Mouse (Mus musculus) B cell, adult 2 months (primary cell): ENCODE measurements around the gene Gmds.

Experiments used
- DNase-seq, 2 experiments: peaks; one replicate each; pipeline ENCODE4 v3.0.0; 2022

Gmds gene

GRCm38 (mm10) chr13:32145179-32145578 is 193.4 kb downstream of the Gmds start:
- no peak for DNase-seq

DNA sequence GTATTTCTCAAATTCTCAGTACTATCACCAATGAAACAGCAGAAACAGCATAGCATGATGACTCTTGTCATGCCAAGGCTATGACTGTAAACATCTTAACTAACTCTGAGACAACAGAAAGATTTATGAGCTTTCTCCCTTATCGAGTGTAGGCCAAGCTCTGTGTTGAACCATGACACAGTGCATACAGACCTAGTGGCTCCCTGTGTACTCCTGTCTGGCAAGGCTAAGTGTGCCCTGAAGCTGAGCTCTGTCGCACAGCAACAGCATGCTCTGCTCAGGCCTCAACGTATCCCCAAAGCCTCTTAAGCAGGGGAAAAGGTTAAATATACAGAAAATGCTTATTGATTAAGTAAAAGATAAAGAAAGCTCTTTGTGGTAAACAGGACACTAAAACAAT is 194.9 kb downstream of the Gmds start:
- DNase-seq, result no peak

GRCm38 (mm10) chr13:32134663-32135273 is 203.8 kb downstream of the Gmds start:
- no peak for DNase-seq

- DNase-seq, result no peak
These were observed 208.6 kb downstream of the Gmds start for GRCm38 (mm10) chr13:32129970-32130369.

DNA sequence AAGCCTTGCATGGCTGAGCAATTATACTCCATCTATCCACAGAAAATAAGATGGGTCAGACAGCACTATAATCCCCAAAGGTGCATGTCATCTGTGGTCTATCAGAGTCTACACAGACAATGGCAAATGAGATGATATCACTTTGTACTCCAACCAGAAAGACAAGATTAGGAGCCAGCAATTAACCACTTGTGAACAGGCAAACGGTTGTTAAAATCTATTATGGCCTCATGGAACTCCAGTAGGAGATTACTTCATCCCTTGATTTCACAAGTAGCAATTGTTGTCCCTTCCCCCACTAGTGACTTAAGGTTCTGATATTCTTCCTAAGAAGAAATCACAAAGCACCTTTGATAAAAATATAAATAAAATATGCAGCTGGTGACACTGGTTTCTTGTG is 220.2 kb downstream of the Gmds start:
- DNase-seq, result no peak

DNA sequence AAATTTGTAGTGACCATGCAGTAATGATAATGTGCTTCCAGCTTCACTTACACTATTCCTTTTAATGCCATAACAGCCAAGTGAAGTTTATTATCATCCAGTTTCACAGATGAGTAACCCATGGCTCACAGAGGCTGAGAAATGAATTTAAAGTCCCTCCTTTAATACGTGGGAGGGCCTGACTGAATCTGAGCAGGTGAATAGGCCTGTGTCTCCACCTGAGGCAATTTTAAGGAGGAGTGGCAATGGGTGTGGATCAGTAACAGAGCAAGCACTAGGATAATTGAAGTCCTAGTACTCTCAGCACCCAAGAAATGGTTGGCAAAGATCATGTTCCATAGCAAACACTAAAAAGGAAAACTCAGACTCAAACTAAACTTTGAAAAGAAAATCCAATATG is 223.1 kb downstream of the Gmds start:
- DNase-seq, result no peak

- no peak for DNase-seq
These were observed 224.7 kb downstream of the Gmds start for GRCm38 (mm10) chr13:32113875-32114274.

DNA sequence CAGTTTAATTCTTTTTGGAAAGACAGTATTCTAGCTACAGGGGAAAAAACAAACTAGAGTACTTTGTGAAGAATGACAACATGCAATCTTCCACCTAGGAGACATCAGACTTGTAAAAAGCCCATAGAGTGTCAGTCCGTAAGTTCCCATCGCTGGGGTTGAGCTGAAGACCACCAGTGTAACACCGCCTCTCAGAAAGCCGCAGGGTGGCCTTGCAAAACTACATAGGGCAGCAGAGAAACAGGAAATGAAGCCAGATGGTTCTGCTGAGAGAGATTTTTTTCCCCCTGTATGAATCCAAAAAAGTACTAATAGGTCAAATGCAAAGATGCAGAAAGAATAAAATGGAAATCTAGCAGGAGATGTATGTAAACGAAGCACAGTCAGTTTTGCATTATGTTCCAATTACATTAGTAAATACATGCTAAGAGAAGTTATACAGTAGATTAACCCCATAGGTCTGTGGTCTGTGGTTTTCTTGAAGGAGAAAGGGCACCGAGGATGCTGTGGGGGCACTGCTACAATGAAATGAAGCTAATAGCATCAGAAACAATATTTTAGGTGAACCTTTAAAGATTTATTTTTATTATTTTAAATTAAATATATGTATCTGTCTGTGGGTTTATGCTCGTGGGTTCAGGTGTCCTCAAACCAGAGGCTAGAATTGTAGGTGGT is 250.1 kb downstream of the Gmds start:
- no peak for DNase-seq

DNA sequence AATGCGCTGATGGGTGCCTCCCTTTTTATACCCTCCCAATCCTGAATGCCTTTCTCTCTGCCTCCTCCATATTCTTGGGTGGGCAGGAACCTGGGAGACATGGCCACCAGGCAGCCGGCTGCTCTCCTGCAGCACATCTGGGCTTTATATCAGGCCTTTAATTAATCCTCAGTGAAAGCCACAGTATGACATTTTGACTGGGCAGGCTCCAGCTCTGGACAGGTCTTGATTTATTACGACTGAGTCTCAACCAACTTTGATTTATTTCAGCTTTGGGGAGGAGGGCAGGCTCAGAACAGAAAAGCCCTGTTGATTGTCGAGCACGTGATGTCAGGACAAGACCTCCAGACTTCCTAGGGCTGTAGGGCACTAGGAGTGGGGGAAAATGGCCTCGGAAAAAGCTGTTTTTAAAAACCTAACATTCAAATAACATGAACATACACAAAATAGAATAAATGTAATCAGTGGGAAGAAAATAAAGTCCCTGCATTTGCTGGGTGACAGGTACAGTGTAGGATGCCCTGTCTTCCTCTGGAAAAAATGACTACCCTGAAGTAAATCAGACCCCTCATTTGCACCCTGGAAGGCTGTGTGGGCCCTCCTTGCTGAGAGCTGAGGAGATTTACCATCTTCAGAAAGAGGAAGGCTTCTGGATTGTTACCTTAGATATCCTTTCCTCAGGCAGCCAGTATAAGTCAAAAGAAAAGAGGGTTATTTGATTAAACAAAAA is 257.9 kb downstream of the Gmds start:
- no peak for DNase-seq

DNA sequence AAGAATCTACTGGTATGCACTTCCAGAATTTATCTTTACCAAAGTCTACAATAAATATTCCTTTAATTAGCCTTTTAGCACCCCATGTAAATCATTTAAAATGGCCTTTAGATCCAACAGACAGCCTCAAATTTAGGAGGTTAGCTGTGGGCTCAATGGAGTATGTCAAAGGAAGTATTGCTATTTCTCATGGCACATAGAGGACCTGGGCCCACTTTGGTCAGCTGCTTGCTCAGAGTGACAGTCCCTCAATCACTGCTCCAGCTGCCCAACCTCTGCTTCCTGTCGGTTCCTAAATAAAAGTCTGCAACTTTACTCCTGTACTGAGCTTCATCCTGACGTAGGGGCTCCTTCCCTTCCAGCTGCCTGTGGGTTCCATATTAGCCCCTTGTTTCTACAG is 264.9 kb downstream of the Gmds start:
- no peak for DNase-seq

- no peak for DNase-seq
These were observed 283.2 kb downstream of the Gmds start for GRCm38 (mm10) chr13:32055321-32055720.

DNA sequence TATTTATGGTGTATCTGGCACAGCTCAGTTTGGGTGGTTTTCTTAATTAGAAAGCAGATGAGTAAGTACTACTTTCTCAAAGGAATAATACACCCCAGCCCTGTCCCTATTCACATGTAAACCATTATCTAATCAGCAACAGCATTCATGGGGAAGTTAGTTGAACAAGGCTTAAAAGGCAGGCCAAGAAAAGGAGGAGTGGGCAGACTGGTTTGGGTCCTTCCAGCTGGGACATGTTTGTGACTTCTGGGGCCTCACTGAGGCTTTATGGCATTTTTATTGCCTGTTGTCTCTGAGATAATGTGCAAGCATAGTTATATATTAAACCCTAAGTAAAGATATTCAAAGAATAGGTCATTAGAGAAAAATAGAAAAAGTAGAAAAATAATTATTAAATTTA is 285.0 kb downstream of the Gmds start:
- DNase-seq, result no peak

DNA sequence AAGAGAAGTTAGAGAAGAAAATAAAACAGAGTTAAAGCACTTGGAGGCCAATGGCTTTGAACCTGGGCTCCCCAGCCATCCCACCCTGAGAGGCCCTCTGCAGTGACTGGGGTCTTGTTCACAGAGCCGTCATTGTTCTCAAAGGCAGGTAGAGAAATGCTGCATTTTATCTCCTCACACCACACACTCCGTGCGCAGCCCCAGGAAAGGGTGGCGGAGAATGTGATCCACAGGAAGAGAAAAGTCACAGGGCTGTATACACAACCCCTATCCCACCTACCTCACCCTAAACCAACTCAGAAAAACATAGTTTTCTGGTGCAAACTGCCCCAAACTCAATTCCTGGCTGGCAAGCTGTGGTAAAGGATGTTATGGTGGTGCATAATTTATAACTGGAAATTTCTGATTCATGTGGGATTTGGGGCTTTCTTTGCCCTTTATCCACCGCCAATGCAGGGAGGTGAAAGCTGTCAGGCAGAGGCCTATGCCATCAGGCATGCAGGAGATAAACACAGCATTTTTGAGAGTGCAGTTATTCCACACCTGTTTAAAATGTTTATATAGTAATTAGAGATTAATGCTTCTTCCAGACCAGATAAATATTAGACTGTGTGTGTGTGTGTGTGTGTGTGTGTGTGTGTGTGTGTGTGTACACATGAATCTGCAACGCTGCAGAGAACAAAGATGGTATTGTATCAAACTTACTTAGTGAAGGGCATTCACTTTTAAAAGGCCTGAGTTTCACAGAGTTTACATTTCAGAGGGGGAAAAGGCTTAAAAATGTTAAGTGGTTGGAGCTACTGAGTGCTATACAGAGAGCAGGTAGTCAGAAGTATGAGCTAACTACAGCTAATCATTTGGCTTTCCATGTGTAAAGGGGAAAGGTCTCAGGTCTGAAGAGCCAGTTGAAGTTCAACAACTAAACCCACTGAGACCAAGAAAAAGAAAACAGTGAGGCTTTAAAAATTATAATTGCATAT is 290.3 kb downstream of the Gmds start:
- DNase-seq, result no peak

- no peak for DNase-seq
These were observed 291.6 kb downstream of the Gmds start for GRCm38 (mm10) chr13:32046961-32047360.

GRCm38 (mm10) chr13:32042748-32043147 is 295.8 kb downstream of the Gmds start:
- DNase-seq, result no peak

DNA sequence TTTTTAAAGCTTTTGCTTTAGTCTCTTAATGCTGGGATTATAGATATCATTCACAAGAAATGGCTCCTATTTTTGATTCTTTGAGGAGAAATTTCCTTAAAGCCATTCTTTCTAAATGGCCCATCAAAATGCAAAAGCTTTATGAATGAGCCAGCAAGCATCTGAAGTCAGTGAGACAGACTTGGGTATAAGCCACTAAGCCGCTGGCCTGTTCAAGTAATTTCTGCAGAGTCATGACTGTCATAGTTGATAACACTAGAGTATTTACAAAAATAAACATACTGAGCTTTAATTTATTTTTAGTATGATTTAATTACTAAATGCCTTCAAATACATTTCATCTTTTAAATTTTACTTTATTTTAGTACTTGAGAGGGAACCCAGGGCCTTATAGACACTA is 297.7 kb downstream of the Gmds start:
- no peak for DNase-seq

DNA sequence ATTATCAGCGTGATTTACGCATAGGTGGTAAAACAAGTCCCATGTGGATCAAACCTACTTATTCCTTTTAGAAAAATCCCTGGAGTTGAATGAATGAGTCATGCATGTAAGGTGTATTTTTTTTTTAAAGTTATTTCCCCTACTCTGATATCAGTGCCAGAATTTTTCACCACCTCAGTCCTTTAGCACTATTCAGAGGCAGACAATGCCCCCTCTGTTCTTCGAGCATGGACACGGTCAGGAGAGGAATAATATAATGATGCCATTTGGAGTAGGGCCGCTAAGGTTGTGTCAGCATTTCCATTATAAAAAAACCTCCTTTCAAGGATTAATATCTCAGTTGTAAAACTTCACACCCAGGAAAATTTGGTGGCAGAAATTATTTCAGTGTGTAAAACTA is 301.6 kb downstream of the Gmds start:
- DNase-seq, result no peak

- no peak for DNase-seq
These were observed 303.6 kb downstream of the Gmds start for GRCm38 (mm10) chr13:32034799-32035448.

- DNase-seq, result no peak
These were observed 304.4 kb downstream of the Gmds start for GRCm38 (mm10) chr13:32034139-32034538.

DNA sequence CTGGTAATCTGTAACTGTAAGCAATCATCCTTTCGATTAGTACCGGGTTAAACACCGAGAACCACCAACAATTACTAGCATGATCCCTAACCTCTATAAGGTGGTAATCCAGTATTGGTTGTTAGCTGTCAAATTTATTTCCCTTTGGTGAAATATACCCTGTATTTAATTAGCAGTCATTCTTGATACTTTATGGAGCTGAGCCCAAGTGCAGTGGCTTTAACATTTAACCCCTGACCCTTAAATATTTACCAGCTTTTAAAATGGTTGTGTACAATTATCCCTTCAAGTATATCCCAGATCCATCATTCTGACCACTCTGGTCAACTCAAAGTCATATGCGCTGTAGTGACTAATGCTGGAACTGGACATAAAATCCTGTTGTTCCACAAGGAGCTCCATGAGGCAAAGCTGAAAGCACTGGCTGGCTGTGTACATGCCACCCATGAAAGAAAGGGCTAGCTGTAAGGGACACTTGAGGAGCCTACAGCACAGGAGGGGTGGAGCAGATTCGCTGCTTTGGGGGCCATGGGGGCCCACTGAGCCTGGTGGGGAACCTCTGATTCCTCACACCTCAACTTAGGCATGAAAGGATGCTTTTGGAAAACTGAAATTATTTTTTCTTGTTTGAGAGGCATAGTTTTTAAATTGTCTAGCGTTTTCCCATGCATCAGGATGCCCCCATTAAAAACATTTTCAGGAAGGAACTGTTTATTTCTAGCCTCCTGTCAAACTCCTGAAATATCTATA is 312.1 kb downstream of the Gmds start:
- DNase-seq, result no peak

DNA sequence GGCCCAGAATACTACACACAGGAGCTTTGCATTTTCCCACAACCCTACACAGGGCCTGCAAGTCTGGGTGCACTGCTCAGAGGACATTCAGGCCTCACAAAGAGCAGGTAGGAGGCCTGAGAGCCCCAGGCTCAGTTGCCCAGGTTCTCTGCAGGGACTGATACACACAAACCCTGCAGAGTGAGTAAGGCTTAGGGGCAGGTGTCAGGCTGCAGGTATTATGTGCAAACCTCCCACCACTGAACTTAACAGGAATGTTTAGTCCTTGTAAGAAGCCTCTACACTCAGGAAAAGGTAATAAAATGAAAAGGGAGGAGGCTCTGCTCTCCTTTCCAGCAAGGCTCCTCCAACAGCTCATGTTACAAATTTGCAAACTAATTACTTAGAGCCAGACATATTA is 313.7 kb downstream of the Gmds start:
- no peak for DNase-seq
